8 mouse cellular contexts compared by ENCODE assay signal in genomic region chr13:113638914-113639313, GRCm38 (mm10). TPM values are rescaled to one million over a fixed set of nuclear protein-coding genes. Genes with fewer than 3 reads are reported as not detected.
A peak's percentile ranks its signal among the peaks of the same experiment; 100 is the strongest.
DNase-seq lines count a peak whose midpoint lies in the region; ATAC-seq and TF ChIP-seq lines count a peak whose summit lies in the region.
"Had no signal": no experiment of that assay in that cellular context is flagged by ENCODE, and none has a peak within 500 bp of the region (broad histone marks: within the 10 kb centered on the region; RNA-seq: fewer than 3 reads in every experiment).

No protein-coding gene starts in this region.

- no peaks in the 10 kb centered on the region for H3K27me3 ChIP-seq in MEL (ENCODE audit: control insufficient read depth in 1 of 2, insufficient read depth in 2 of 2, low read length in 2 of 2)
- no peaks in the 10 kb centered on the region for H3K27me3 ChIP-seq in limb, embryonic 13.5 days
- H3K27me3 ChIP-seq: liver, embryonic 13.5 days had no signal

- WGBS in limb, embryonic 13.5 days = 25% methylated on average over 7 of the region's 7 CpGs

- intact Hi-C loops in left cerebral cortex, adult 2 months (cut with DNase I) = loop anchor here (1.0 to 2.0 kb wide), 2 partner anchors 30 to 226 kb away; no protein-coding TSS in a partner anchor
- intact Hi-C loops in left cerebral cortex, postnatal 10 days (cut with DNase I) = loop anchor here (2.0 kb wide), 1 partner anchor 226 kb away; no protein-coding TSS in a partner anchor

- peaks cover 0 to 14% of the 10 kb centered on the region in 2 experiments; a peak in 2 of 4 replicates for H3K4me1 ChIP-seq in MEL (ENCODE audit: control insufficient read depth in 1 of 2, insufficient read depth in 2 of 2, low read length in 2 of 2)
- peaks cover 4% of the 10 kb centered on the region; the same call in 1 of the 2 replicates for H3K4me1 ChIP-seq in limb, embryonic 13.5 days

- no peaks in the 10 kb centered on the region for H3K79me2 ChIP-seq in MEL (ENCODE audit: control insufficient read depth, insufficient read depth, low read length, poor library complexity)

- H3K9me3 ChIP-seq in MEL (replicated peaks; ENCODE audit: insufficient read depth, low read length) = no peaks in the 10 kb centered on the region
- no peaks in the 10 kb centered on the region for H3K9me3 ChIP-seq in limb, embryonic 13.5 days
- H3K9me3 ChIP-seq: liver, embryonic 13.5 days had no signal

- no peak for ATAC-seq in limb, embryonic 13.5 days (ENCODE audit: low FRiP score, low read depth)

- H3K27ac ChIP-seq in left cerebral cortex, adult 2 months = no peak overlapping the region
- H3K27ac ChIP-seq in MEL (ENCODE audit: control insufficient read depth, low read depth, low read length) = no peak overlapping the region
- H3K27ac ChIP-seq in limb, embryonic 13.5 days = no peak overlapping the region
- H3K27ac ChIP-seq: liver, embryonic 13.5 days had no signal

- H3K36me3 ChIP-seq in MEL (ENCODE audit: control insufficient read depth in 1 of 2, insufficient read depth in 2 of 2, low read length in 2 of 2) = no peaks in the 10 kb centered on the region
- H3K36me3 ChIP-seq in limb, embryonic 13.5 days = no peaks in the 10 kb centered on the region
- H3K36me3 ChIP-seq: liver, embryonic 13.5 days had no signal

- 0 out of 2 replicates have a peak overlapping the region, but pooled peaks have one; percentile 5 for H3K4me2 ChIP-seq in limb, embryonic 13.5 days (replicated peaks)
- H3K4me2 ChIP-seq: liver, embryonic 13.5 days had no signal

- TF ChIP-seq POLR2A in MEL (IDR thresholded peaks at IDR 0.05; ENCODE audit: control insufficient read depth in 1 of 2, insufficient read depth in 1 of 2, low read depth in 1 of 2, low read length in 2 of 2, poor library complexity in 1 of 2) = no peak

- peak; percentile 77 for TF ChIP-seq RAD21 in MEL (IDR thresholded peaks at IDR 0.05; ENCODE audit: low read depth, low read length)

- TF ChIP-seq CTCF in left cerebral cortex, adult 2 months (IDR thresholded peaks at IDR 0.05) = peak; percentile 79
- TF ChIP-seq CTCF in MEL (IDR thresholded peaks at IDR 0.05 in 2 of 3, conservative IDR thresholded peaks at IDR 0.05 in 1 of 3; ENCODE audit: control insufficient read depth in 1 of 3, insufficient read depth in 1 of 3, low read depth in 2 of 3, low read length in 3 of 3, poor library complexity in 1 of 3, severe bottlenecking in 1 of 3) = peak; percentile 16 to 73 (median 44); a peak in 5 of 6 replicates

- no peak for TF ChIP-seq EP300 in MEL (IDR thresholded peaks at IDR 0.05; ENCODE audit: low read depth in 1 of 2, low read length in 2 of 2)

- no peak overlapping the region for H3K4me3 ChIP-seq in left cerebral cortex, adult 2 months
- no peak overlapping the region for H3K4me3 ChIP-seq in MEL (ENCODE audit: control insufficient read depth in 1 of 2, insufficient read depth in 1 of 2, low read depth in 2 of 2, low read length in 2 of 2)
- H3K4me3 ChIP-seq in limb, embryonic 13.5 days = no peak overlapping the region
- H3K4me3 ChIP-seq: liver, embryonic 13.5 days had no signal

- no peak for DNase-seq in left cerebral cortex, adult 2 months (ENCODE audit: extremely low spot score in 1 of 2, low spot score in 2 of 2)
- DNase-seq in left cerebral cortex, postnatal 10 days (ENCODE audit: extremely low spot score in 1 of 2, low spot score in 2 of 2) = no peak
- DNase-seq in MEL (ENCODE audit: low read depth, low spot score) = peak; percentile 46
- peak; percentile 43 to 58 for DNase-seq in cerebellum, postnatal 14 days
- DNase-seq in testis, postnatal 10 days (ENCODE audit: low spot score) = no peak
- DNase-seq in ovary, postnatal 14 days (ENCODE audit: low spot score) = no peak
- DNase-seq: liver, embryonic 13.5 days had no signal

- H3K9ac ChIP-seq in MEL (ENCODE audit: control insufficient read depth, low read depth, low read length, poor library complexity, severe bottlenecking) = no peak overlapping the region
- no peak overlapping the region for H3K9ac ChIP-seq in limb, embryonic 13.5 days
- H3K9ac ChIP-seq: liver, embryonic 13.5 days had no signal

TF ChIP-seq in MEL, 35 proteins besides CTCF, POLR2A, EP300 and RAD21:
- TF ChIP-seq SMC3 (IDR thresholded peaks at IDR 0.05; ENCODE audit: low read depth, low read length) = peak; percentile 76
- peak; percentile 57 for TF ChIP-seq ZC3H11A (IDR thresholded peaks at IDR 0.05; ENCODE audit: low read depth, low read length)
- no peak; the same call in 1 of the 2 replicates for TF ChIP-seq E2F4 (IDR thresholded peaks at IDR 0.05; ENCODE audit: borderline replicate concordance, low read depth, low read length)
- peak; percentile 37; the same call in 1 of the 2 replicates for TF ChIP-seq GATA1 (IDR thresholded peaks at IDR 0.05; ENCODE audit: low read depth, low read length)
TF ChIP-seq in MEL: peak in this region for 3.

RNA-seq across cellular contexts. Expression of gene Snx18, which starts 20.6 kb away (rescaled TPM):
- total RNA-seq in left cerebral cortex, adult 2 months (2021) = 10 to 100 TPM; 22.6 to 22.8 TPM
- 10 to 100 TPM; 19.0 to 20.5 TPM for total RNA-seq in left cerebral cortex, postnatal 10 days (2021)
- total RNA-seq in MEL (2012; rRNA removed) = 8.0 and 8.7 TPM in 2 replicates
- 1 to 10 TPM in 1 of 2 experiments, not detected in 1; 7.7 TPM for polyA plus RNA-seq in MEL (2012; ENCODE audit: insufficient read depth in 1 of 2, insufficient read length in 2 of 2, low read depth in 1 of 2, low replicate concordance in 2 of 2, missing spikeins in 1 of 2)
- 23.2 and 23.5 TPM in 2 replicates for polyA plus RNA-seq in limb, embryonic 13.5 days (2015; fragmentation: Nextera tagmentation; extraction: Ambion mirVana)

RNA-seq across cellular contexts. Expression of gene Hspb3, which starts 24.6 kb away (rescaled TPM):
- 1 to 10 TPM; 6.6 to 8.1 TPM for total RNA-seq in left cerebral cortex, adult 2 months (2021)
- 1 to 10 TPM; 9.0 to 9.7 TPM for total RNA-seq in left cerebral cortex, postnatal 10 days (2021)
- not detected in 2 replicates for total RNA-seq in MEL (2012; rRNA removed)
- not detected for polyA plus RNA-seq in MEL (2012; ENCODE audit: insufficient read depth in 1 of 2, insufficient read length in 2 of 2, low read depth in 1 of 2, low replicate concordance in 2 of 2, missing spikeins in 1 of 2)
- polyA plus RNA-seq in limb, embryonic 13.5 days (2015; fragmentation: Nextera tagmentation; extraction: Ambion mirVana) = 10.9 TPM in 2 replicates

Comparison
In these comparisons a context has a peak if more than half of its experiments do, and no peak if none do; other contexts are left out.
1. DNase-seq: peak in MEL (single experiment) and cerebellum, postnatal 14 days (2 of 2); none in left cerebral cortex, adult 2 months (0 of 2), left cerebral cortex, postnatal 10 days (0 of 2), testis, postnatal 10 days (single experiment) and ovary, postnatal 14 days (single experiment).